Mouse (Mus musculus) ES-E14 (cell line): Measurements from ENCODE around the gene S100a5.

Experiments
- CHD2 ChIP-seq: IDR thresholded peaks from 2 replicates; pipeline ENCODE4 v1.6.1; 2014; ENCODE audit warnings: mild to moderate bottlenecking, low read depth, low read length, inconsistent platforms
- ZC3H11A ChIP-seq: IDR thresholded peaks from 2 replicates; pipeline ENCODE4 v1.6.1; 2012; ENCODE audit warnings: low read depth, mild to moderate bottlenecking, inconsistent platforms, low read length, borderline replicate concordance
- ZNF384 ChIP-seq: IDR thresholded peaks from 2 replicates; pipeline ENCODE4 v1.6.1; 2012; ENCODE audit warnings: low read depth, low read length, inconsistent platforms

DNA sequence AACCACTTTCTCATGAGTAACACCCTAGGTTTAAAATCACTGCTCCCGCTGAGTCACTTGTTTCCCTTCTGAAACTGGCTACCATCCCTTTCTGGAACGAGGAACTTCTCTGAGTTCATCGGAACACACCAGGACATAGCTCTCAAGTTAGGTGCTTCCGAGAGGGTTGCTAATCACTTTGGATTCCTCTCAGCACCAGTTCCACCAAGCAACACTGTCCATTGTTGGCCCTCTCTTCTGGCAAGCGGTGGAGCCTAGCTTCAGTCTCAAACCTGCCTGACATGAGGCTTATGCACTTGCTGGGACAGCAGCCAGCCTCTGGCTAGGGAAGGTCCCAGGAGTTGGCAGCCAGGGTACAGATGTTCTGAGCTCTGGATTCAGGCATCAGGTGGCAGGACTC, 33.6 kb upstream of the S100a5 start:
- no peak for TF ChIP-seq ZNF384
- TF ChIP-seq CHD2 = no peak
- no peak for TF ChIP-seq ZC3H11A
